Mouse (Mus musculus) hindbrain, embryonic 15.5 days (tissue): ENCODE data around the gene Atl3. TPM values are rescaled to one million over a fixed set of nuclear protein-coding genes. Genes with fewer than 3 reads are reported as not detected.

ENCODE experiments used
- ATAC-seq: fragments of 200-750 bp; cut with Nextera tagmentation; 2 replicates; pipeline ENCODE4 v1.8.0; 2017; ENCODE audit warnings: low read depth, moderate number of reproducible peaks, moderate TSS enrichment; ENCODE audit not compliant: low FRiP score
- H3K27ac ChIP-seq: fragments of 300-500 bp; sonication (generic); replicated peaks from 2 replicates; pipeline ENCODE4 v1.5.1; 2015; ENCODE audit warnings: mild to moderate bottlenecking, inconsistent platforms
- H3K27me3 ChIP-seq: fragments of 300-500 bp; sonication (generic); 2 replicates; pipeline ENCODE4 v1.6.1; 2015; ENCODE audit warnings: control low read depth, inconsistent platforms
- H3K36me3 ChIP-seq: fragments of 300-500 bp; sonication (generic); 2 replicates; pipeline ENCODE4 v1.6.1; 2015; ENCODE audit warnings: control low read depth, inconsistent platforms
- H3K4me1 ChIP-seq: fragments of 300-500 bp; sonication (generic); replicated peaks from 2 replicates; pipeline ENCODE4 v1.6.1; 2015; ENCODE audit warnings: control low read depth, inconsistent platforms
- H3K4me2 ChIP-seq: fragments of 300-500 bp; sonication (generic); 2 replicates; pipeline ENCODE4 v1.6.1; 2015; ENCODE audit warnings: moderate library complexity, mild to moderate bottlenecking, inconsistent platforms
- H3K4me3 ChIP-seq: fragments of 300-500 bp; sonication (generic); 2 replicates; pipeline ENCODE4 v1.5.1; 2015; ENCODE audit warnings: mild to moderate bottlenecking, inconsistent platforms
- H3K9ac ChIP-seq: fragments of 300-500 bp; sonication (generic); 2 replicates; pipeline ENCODE4 v1.6.1; 2015; ENCODE audit warnings: inconsistent platforms
- H3K9me3 ChIP-seq: fragments of 300-500 bp; sonication (generic); 2 replicates; pipeline ENCODE4 v1.6.1; 2016; ENCODE audit warnings: control low read depth, inconsistent platforms
- WGBS: fragments of 180-500 bp; shearing (Covaris S2); methylation state at CpG from one replicate; pipeline ENCODE4 v1.1.7; 2015; 5-methylcytosine and 5-hydroxymethylcytosine counted together
- polyA plus RNA-seq: library from polyadenylated mRNA; unstranded; fragments of >200 nt; fragmentation: Nextera tagmentation; extraction: Ambion mirVana; gene quantifications from 2 replicates; pipeline ENCODE4 v1.2.1, GENCODE M21; 2015

Atl3 gene
- polyA plus RNA-seq = 6.6 and 6.8 TPM in 2 replicates

- peak within 1 kb of the TSS; percentile 81 for H3K9ac ChIP-seq
- no peaks in the 10 kb centered on the region for H3K27me3 ChIP-seq
- 31% methylated on average over 31 of the region's 31 CpGs for WGBS
- H3K27ac ChIP-seq = peak within 1 kb of the TSS; percentile 96
- no peak; the same call in 1 of the 2 replicates for ATAC-seq
- H3K9me3 ChIP-seq = no peaks in the 10 kb centered on the region
- peak within 1 kb of the TSS; percentile 62 for H3K4me2 ChIP-seq
- H3K4me3 ChIP-seq = peak within 1 kb of the TSS; percentile 69
- H3K36me3 ChIP-seq = no peaks in the 10 kb centered on the region
- peaks cover 8% of the 10 kb centered on the region for H3K4me1 ChIP-seq
These were observed at the start of gene Atl3 for GRCm38 (mm10) chr19:7493352-7494186. Gene Atl3 (plus strand): TSS chr19:7494040.

GRCm38 (mm10) chr19:7445105-7445504, 48.7 kb upstream of the Atl3 start:
- Histone ChIP-seq H3K27me3 (no peaks in the 10 kb centered on the region), H3K4me1 (peaks cover 11% of the 10 kb centered on the region), H3K9ac (no peak overlapping the region), H3K36me3 (peaks cover 12% of the 10 kb centered on the region; the same call in 1 of the 2 replicates), H3K4me2 (no peak overlapping the region), H3K4me3 (no peak overlapping the region), H3K27ac (no peak overlapping the region), H3K9me3 (no peaks in the 10 kb centered on the region)
- no peak for ATAC-seq
- WGBS = 92% methylated on average over 2 of the region's 2 CpGs

- WGBS = 76% methylated on average over 1 of the region's 1 CpGs
- no peak overlapping the region for H3K9ac ChIP-seq
- no peak overlapping the region for H3K27ac ChIP-seq
- no peaks in the 10 kb centered on the region for H3K27me3 ChIP-seq
- no peak overlapping the region for H3K4me2 ChIP-seq
- no peak for ATAC-seq
- H3K36me3 ChIP-seq = peaks cover 12% of the 10 kb centered on the region; the same call in 1 of the 2 replicates
- H3K9me3 ChIP-seq = no peaks in the 10 kb centered on the region
- H3K4me3 ChIP-seq = no peak overlapping the region
- peaks cover 10% of the 10 kb centered on the region for H3K4me1 ChIP-seq
These were observed 48.2 kb upstream of the Atl3 start for GRCm38 (mm10) chr19:7445596-7445995.

GRCm38 (mm10) chr19:7456803-7457202, 37.0 kb upstream of the Atl3 start:
- WGBS = 89% methylated on average over 2 of the region's 2 CpGs
- peaks cover 16% of the 10 kb centered on the region for H3K4me1 ChIP-seq
- H3K9ac ChIP-seq = no peak overlapping the region
- no peak overlapping the region for H3K4me2 ChIP-seq
- no peaks in the 10 kb centered on the region for H3K9me3 ChIP-seq
- no peak overlapping the region for H3K4me3 ChIP-seq
- no peak overlapping the region for H3K27ac ChIP-seq
- no peak for ATAC-seq
- 0 out of 2 replicates have a peak, but pooled peaks cover 4% of the 10 kb centered on the region for H3K36me3 ChIP-seq
- H3K27me3 ChIP-seq = no peaks in the 10 kb centered on the region

- Histone ChIP-seq H3K27ac (no peak overlapping the region), H3K27me3 (no peaks in the 10 kb centered on the region)
These were observed 34.9 kb upstream of the Atl3 start for GRCm38 (mm10) chr19:7458901-7459300.

GRCm38 (mm10) chr19:7459370-7459769, 34.5 kb upstream of the Atl3 start:
- no peak overlapping the region for H3K4me2 ChIP-seq
- no peaks in the 10 kb centered on the region for H3K9me3 ChIP-seq
- H3K27ac ChIP-seq = no peak overlapping the region
- WGBS = 77% methylated on average over 2 of the region's 2 CpGs
- H3K4me3 ChIP-seq = no peak overlapping the region
- peaks cover 16% of the 10 kb centered on the region for H3K4me1 ChIP-seq
- H3K27me3 ChIP-seq = no peaks in the 10 kb centered on the region
- H3K36me3 ChIP-seq = 0 out of 2 replicates have a peak, but pooled peaks cover 4% of the 10 kb centered on the region
- no peak overlapping the region for H3K9ac ChIP-seq
- no peak for ATAC-seq

More at GRCm38 (mm10) chr19:7458901-7459300, 34.9 kb upstream of the Atl3 start:
- Histone ChIP-seq H3K36me3 (0 out of 2 replicates have a peak, but pooled peaks cover 4% of the 10 kb centered on the region), H3K9ac (no peak overlapping the region), H3K4me1 (peaks cover 16% of the 10 kb centered on the region), H3K9me3 (no peaks in the 10 kb centered on the region), H3K4me2 (no peak overlapping the region), H3K4me3 (no peak overlapping the region)
- ATAC-seq = no peak

GRCm38 (mm10) chr19:7467915-7468314, 25.9 kb upstream of the Atl3 start:
- no peak for ATAC-seq
- Histone ChIP-seq H3K27me3 (no peaks in the 10 kb centered on the region), H3K4me3 (no peak overlapping the region), H3K27ac (no peak overlapping the region), H3K4me2 (no peak overlapping the region), H3K4me1 (peaks cover 5% of the 10 kb centered on the region; the same call in 1 of the 2 replicates), H3K9ac (no peak overlapping the region), H3K36me3 (peaks cover 10% of the 10 kb centered on the region; the same call in 1 of the 2 replicates), H3K9me3 (no peaks in the 10 kb centered on the region)

GRCm38 (mm10) chr19:7470643-7471042, 23.2 kb upstream of the Atl3 start:
- Histone ChIP-seq H3K27me3 (no peaks in the 10 kb centered on the region), H3K27ac (no peak overlapping the region), H3K9ac (no peak overlapping the region), H3K4me1 (peaks cover 7% of the 10 kb centered on the region; the same call in 1 of the 2 replicates), H3K4me3 (no peak overlapping the region), H3K4me2 (no peak overlapping the region), H3K36me3 (peaks cover 10% of the 10 kb centered on the region; the same call in 1 of the 2 replicates), H3K9me3 (no peaks in the 10 kb centered on the region)
- 89% methylated on average over 2 of the region's 2 CpGs for WGBS
- no peak for ATAC-seq

- ATAC-seq = no peak
- 96% methylated on average over 3 of the region's 3 CpGs for WGBS
- Histone ChIP-seq H3K27ac (no peak overlapping the region), H3K36me3 (no peaks in the 10 kb centered on the region), H3K4me1 (peaks cover 50% of the 10 kb centered on the region), H3K4me3 (0 out of 2 replicates have a peak overlapping the region, but pooled peaks have one; percentile 100), H3K9me3 (no peaks in the 10 kb centered on the region), H3K27me3 (no peaks in the 10 kb centered on the region), H3K4me2 (peak overlapping the region; percentile 79), H3K9ac (no peak overlapping the region)
These were observed 14.0 kb upstream of the Atl3 start for GRCm38 (mm10) chr19:7479751-7480248.

- peak overlapping the region; percentile 100 for H3K27ac ChIP-seq
- peak overlapping the region; percentile 79 for H3K4me2 ChIP-seq
- H3K4me1 ChIP-seq = peaks cover 44% of the 10 kb centered on the region
- no peaks in the 10 kb centered on the region for H3K36me3 ChIP-seq
- H3K27me3 ChIP-seq = no peaks in the 10 kb centered on the region
- ATAC-seq = no peak
- no peaks in the 10 kb centered on the region for H3K9me3 ChIP-seq
- WGBS = 2% methylated on average over 12 of the region's 12 CpGs
- H3K9ac ChIP-seq = peak overlapping the region; percentile 100
- peak overlapping the region; percentile 100 for H3K4me3 ChIP-seq
These were observed 12.1 kb upstream of the Atl3 start for GRCm38 (mm10) chr19:7481541-7482265.

GRCm38 (mm10) chr19:7482266-7482598, 11.6 kb upstream of the Atl3 start:
- H3K36me3 ChIP-seq = no peaks in the 10 kb centered on the region
- peak overlapping the region; percentile 79 for H3K4me2 ChIP-seq
- WGBS = 0% methylated on average over 7 of the region's 7 CpGs
- H3K4me1 ChIP-seq = peaks cover 41% of the 10 kb centered on the region
- peak overlapping the region; percentile 100 for H3K4me3 ChIP-seq
- peak overlapping the region; percentile 100 for H3K27ac ChIP-seq
- no peaks in the 10 kb centered on the region for H3K9me3 ChIP-seq
- no peaks in the 10 kb centered on the region for H3K27me3 ChIP-seq
- ATAC-seq = no peak
- H3K9ac ChIP-seq = peak overlapping the region; percentile 100
